Mouse (Mus musculus) brown adipose tissue, adult 24 weeks (tissue): Measurements from ENCODE around the gene Pdzd7. TPM values are rescaled to one million over a fixed set of nuclear protein-coding genes. Genes with fewer than 3 reads are reported as not detected.
A peak's percentile ranks its signal among the peaks of the same experiment; 100 is the strongest.

Experiments used
- H3K27ac ChIP-seq: fragments of 200-500 bp; replicated peaks from 2 replicates; pipeline ENCODE4 v1.5.1; 2012; ENCODE audit warnings: low read depth, mild to moderate bottlenecking, low read length
- H3K4me1 ChIP-seq: fragments of 200-500 bp; 2 replicates; pipeline ENCODE4 v1.6.1; 2012; ENCODE audit warnings: low read length, mixed read lengths; ENCODE audit not compliant: control insufficient read depth, insufficient read depth, insufficient read length
- H3K4me3 ChIP-seq: fragments of 200-500 bp; 2 replicates; pipeline ENCODE4 v1.5.1; 2012; ENCODE audit warnings: low read depth, mild to moderate bottlenecking, low read length, moderate library complexity; ENCODE audit not compliant: insufficient read depth
- polyA plus RNA-seq: library from polyadenylated mRNA; stranded (reverse); fragments of >200 nt; gene quantifications from 2 replicates; pipeline ENCODE4 v1.2.4, GENCODE M21; 2012; ENCODE audit not compliant: missing spikeins, insufficient read depth, insufficient read length

The Pdzd7 gene
- polyA plus RNA-seq, result not detected in 2 replicates

DNA sequence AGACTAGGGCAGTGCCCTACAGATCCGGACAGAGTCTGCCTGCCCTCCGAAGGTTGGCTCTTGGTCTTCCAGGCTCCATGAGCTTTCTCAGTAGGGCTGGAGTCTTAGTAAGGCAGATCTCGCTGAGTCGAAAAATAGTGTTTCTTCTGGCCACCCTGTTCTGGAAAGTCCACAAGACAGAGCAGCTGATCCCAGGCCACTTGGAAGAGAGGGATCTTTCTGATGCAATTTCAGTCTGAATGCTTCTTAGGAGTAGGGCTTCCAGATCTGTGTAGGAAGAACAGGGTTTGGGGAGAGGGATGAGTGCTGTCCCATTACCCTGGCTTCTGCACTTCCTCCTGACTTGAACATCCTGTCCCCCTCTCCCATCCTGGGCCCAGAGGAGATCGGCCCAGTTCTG lies at the start of gene Pdzd7:
TSS of gene Pdzd7 (minus strand) at position 67 of the 400 bp plus-strand sequence.
- Histone ChIP-seq H3K27ac (no peak within 1 kb of the TSS), H3K4me3 (peak within 1 kb of the TSS; percentile 64), H3K4me1 (peaks cover 4% of the 10 kb centered on the region)

DNA sequence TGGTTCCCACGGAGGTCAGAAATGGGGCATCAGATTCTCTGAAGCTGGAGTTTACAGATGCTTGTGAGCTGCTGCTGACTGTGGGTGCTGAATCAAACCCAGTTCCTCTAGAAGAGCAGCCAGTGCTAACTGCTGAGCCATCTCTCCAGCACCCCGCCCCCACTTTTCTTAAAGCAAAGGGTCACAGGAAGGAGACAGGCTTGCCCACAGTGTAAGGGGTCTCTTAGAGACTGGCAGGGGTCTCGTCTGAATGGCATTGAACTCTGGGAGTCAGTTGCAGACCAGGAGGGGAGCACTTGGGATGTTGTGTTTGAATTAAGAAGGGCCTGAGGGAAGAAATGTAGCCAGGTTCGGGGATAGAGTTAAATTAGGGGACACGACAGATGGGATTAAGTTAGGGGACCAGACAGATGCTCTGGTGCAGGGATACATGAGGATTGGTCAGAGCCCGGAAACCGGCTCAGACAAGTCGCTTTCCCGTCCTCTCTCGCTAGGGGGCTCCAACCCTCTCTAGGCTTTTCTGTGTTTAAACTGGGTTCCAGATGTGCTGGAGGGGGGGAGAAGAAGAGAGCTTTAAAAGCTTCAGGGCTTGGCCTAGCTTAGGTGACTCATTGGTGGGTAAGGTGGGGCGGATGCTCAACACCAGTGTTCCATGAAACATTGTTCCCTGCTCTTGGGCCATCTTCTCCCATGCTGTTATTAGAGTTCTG lies 36.5 kb upstream of the Pdzd7 start:
- peaks cover 4% of the 10 kb centered on the region; the same call in 1 of the 2 replicates for H3K4me1 ChIP-seq
- no peak overlapping the region for H3K27ac ChIP-seq
- no peak overlapping the region for H3K4me3 ChIP-seq

DNA sequence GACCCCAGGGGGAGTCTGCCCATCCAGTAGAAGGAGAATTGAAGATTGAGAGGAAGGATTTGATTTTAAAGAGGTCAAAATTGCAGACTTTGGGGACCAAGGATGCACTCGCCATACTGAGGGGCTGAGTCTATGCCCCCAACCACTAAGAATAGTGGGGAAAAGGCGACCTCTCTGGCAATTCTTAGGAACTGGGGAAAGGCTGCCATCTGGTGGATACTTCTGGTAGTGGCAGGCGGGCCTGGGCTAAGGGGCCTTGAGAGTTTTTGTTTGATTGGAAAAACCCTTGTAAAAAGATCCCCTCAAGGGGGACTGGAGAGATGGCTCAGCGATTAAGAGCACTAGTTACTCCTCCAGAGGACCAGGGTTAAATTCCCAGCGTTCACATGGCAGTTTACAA lies 35.8 kb upstream of the Pdzd7 start:
- no peak overlapping the region for H3K27ac ChIP-seq

DNA sequence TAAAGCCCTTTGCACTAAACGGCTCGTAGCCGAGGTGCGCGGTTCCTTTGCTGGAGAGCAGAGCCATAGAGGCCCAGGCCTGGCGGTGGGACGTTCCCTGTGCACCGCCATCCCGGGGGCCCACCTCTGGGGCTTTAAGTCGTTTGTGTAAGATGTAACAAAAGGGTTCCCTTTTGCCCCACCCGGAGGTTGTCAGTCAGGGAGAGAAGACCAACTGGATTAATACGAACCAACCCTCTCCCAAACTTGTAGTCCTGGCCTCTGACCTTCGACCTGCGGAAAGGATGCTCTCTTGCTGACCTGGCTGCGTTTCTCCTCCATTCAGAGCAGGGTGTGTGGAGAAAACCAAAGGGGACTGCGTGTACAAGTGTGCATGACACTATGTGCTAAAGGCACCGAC lies 35.2 kb upstream of the Pdzd7 start:
- H3K4me3 ChIP-seq, result peak overlapping the region; percentile 27
- no peak overlapping the region for H3K27ac ChIP-seq

More for the DNA sequence above, 35.8 kb upstream of the Pdzd7 start:
- H3K4me3 ChIP-seq, result peak overlapping the region; percentile 27; the same call in 1 of the 2 replicates
- peaks cover 4% of the 10 kb centered on the region; the same call in 1 of the 2 replicates for H3K4me1 ChIP-seq

GRCm38 (mm10) chr19:45079769-45080515 lies 34.4 kb upstream of the Pdzd7 start:
- Histone ChIP-seq H3K4me3 (peak overlapping the region; percentile 27), H3K27ac (no peak overlapping the region), H3K4me1 (peaks cover 6% of the 10 kb centered on the region; the same call in 1 of the 2 replicates)

More for the DNA sequence above, 35.2 kb upstream of the Pdzd7 start:
- peaks cover 6% of the 10 kb centered on the region; the same call in 1 of the 2 replicates for H3K4me1 ChIP-seq

DNA sequence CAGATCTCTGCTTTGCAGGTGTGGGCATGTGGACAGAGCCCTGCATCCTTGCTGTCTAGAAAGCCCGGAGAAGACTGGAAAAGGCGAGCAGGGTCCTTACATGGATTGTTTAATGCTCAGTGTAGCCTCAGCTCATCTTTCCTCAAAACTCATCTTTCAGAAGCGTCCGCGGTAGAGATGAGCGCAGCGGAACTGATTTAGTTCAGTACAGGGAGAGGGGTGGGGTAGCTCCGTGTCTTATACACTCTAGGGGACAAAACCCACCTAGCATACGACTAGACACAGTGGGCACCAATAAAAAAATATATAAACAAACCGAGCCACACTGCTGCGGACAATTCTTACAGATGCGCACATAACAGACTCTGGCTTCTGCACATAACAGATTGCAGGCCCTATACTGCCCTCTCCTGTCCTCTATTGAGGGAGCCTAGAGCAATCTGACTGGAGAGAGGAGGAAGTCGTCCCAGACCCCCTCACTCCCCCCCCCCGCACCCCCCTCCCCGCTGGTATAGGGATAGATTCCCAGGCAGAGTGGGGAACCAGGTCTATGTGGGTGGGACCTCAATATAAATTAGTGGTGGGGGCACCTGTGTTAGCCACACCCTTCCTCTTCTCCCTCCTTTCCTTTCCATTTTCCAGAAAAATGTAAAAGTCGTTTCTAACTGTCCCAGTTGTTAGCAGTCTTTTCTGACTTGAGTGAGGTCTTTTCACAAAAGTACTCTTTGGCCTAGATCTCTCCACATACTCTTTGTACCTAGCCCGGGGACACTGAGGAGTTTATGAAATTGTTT lies 33.7 kb upstream of the Pdzd7 start:
- Histone ChIP-seq H3K27ac (no peak overlapping the region), H3K4me3 (peak overlapping the region; percentile 27), H3K4me1 (peaks cover 6% of the 10 kb centered on the region; the same call in 1 of the 2 replicates)

- Histone ChIP-seq H3K4me1 (peaks cover 6% of the 10 kb centered on the region; the same call in 1 of the 2 replicates), H3K4me3 (no peak overlapping the region)
Observed at GRCm38 (mm10) chr19:45077742-45078645, 32.5 kb upstream of the Pdzd7 start.

GRCm38 (mm10) chr19:45076586-45077510 lies 31.3 kb upstream of the Pdzd7 start:
- H3K27ac ChIP-seq, result no peak overlapping the region
- H3K4me1 ChIP-seq, result peaks cover 6% of the 10 kb centered on the region; the same call in 1 of the 2 replicates
- peak overlapping the region; percentile 62 for H3K4me3 ChIP-seq

More at GRCm38 (mm10) chr19:45077742-45078645, 32.5 kb upstream of the Pdzd7 start:
- no peak overlapping the region for H3K27ac ChIP-seq

DNA sequence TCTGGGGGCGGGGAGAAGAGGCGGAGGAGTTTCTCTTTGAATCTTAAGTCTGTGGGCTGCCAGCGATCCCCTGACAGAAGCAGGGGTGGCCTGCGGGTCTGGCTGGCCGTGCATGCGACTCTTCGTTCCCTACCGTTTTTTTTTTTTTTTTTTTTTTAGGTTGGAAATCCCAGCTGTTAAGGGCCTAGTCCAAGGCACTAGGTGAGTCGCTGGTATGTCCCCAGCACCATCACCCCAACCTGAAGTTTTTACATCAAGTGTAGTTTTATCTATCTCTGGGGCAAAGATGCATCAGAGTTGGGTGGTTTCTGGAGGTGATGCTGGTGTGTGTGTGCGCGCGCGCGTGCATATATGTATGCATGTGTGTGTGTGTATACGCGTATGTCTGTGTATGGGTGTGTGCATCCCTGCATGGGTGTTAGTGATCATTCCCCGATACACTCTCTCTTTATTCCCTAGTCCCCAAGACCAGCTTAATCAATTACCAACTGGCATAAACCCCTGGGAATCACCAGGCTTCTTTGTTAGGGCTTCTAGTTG lies 30.6 kb upstream of the Pdzd7 start:
- peak overlapping the region; percentile 62 for H3K4me3 ChIP-seq
- peak overlapping the region; percentile 32 for H3K27ac ChIP-seq
- H3K4me1 ChIP-seq, result peaks cover 6% of the 10 kb centered on the region; the same call in 1 of the 2 replicates

- H3K4me3 ChIP-seq, result peak overlapping the region; percentile 62
- peak overlapping the region; percentile 32 for H3K27ac ChIP-seq
- peaks cover 2% of the 10 kb centered on the region; the same call in 1 of the 2 replicates for H3K4me1 ChIP-seq
Observed at GRCm38 (mm10) chr19:45075323-45076035, 30.0 kb upstream of the Pdzd7 start.

DNA sequence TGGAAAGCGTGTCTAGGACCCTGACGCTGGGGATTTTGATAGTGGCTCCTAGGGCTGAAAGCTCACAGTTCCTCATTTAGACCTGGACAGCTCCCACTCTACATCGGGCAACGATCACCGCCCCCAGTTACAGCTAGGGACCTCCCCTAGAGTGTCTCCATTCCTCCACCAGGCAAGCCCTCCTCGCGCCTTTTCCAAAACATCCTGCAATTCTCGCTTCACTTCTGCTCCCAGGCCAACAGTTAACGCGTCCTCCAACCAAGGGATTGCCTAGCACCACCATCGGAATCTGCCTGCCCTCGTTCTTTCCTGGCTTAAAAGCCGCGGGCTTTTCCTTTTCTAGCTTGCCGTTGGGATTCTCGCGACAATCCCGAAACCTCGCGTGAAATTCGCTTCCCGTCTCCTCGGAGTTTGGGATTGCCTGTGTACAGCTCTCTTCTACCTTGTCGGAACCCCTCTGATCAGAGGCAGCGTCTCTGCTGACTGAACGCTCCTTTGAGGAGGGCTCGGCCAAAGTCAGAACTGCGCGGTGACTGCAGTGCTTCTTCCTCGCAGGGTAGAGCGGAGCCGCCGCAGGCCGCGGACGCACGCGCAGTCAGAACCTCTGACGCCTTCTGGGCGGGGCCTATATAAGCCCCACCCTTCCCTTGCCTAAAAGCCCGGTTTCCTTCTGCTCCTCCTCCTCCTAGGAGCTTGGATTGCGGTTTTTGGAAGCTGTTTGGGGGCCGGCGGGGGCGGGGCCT lies 29.2 kb upstream of the Pdzd7 start, which contains the start of gene Kazald1:
TSS of gene Kazald1 (plus strand) at position 662 of the 743 bp plus-strand sequence.
- 0 out of 2 replicates have a peak, but pooled peaks cover 2% of the 10 kb centered on the region for H3K4me1 ChIP-seq
- peak within 1 kb of the TSS; percentile 81 for H3K4me3 ChIP-seq
- peak within 1 kb of the TSS; percentile 98 for H3K27ac ChIP-seq
